Mouse (Mus musculus): ENCODE measurements at regions not wholly inside any gene's neighbourhood (a gene's known extent, or its start where the extent isn't known, plus 50 kb on each side); places are given as distances from the start of the nearest gene placed in this dataset.

- peak; percentile 14 for DNase-seq (ENCODE audit: low read depth)
Measured at GRCm38 (mm10) chr12:9847465-9848205, 277.7 kb downstream of the Osr1 start.

GRCm38 (mm10) chr12:9855503-9856024 lies 285.6 kb downstream of the Osr1 start:
- DNase-seq (ENCODE audit: low read depth), result no peak

- peak; percentile 86 for DNase-seq (ENCODE audit: low read depth)
Measured at GRCm38 (mm10) chr12:9856128-9856621, 286.3 kb downstream of the Osr1 start.

- DNase-seq (ENCODE audit: low read depth), result peak; percentile 40
Measured at GRCm38 (mm10) chr12:9857990-9858389, 288.1 kb downstream of the Osr1 start.

GRCm38 (mm10) chr12:9862301-9862700 lies 292.4 kb downstream of the Osr1 start:
- no peak for DNase-seq (ENCODE audit: low read depth)

- no peak for DNase-seq (ENCODE audit: low read depth)
Measured at GRCm38 (mm10) chr12:9872236-9872635, 302.3 kb downstream of the Osr1 start.

- no peak for DNase-seq (ENCODE audit: low read depth)
Measured at GRCm38 (mm10) chr12:9873214-9873613, 303.3 kb downstream of the Osr1 start.

GRCm38 (mm10) chr12:9874823-9875222 lies 304.9 kb downstream of the Osr1 start:
- peak; percentile 85 for DNase-seq (ENCODE audit: low read depth)

GRCm38 (mm10) chr12:9881953-9882623 lies 312.2 kb downstream of the Osr1 start:
- no peak for DNase-seq (ENCODE audit: low read depth)

- DNase-seq (ENCODE audit: low read depth), result no peak
Measured at GRCm38 (mm10) chr12:9883037-9883730, 313.3 kb downstream of the Osr1 start.

GRCm38 (mm10) chr12:9894521-9894920 lies 324.6 kb downstream of the Osr1 start:
- DNase-seq (ENCODE audit: low read depth), result no peak

GRCm38 (mm10) chr12:9897980-9898379 lies 328.1 kb downstream of the Osr1 start:
- no peak for DNase-seq (ENCODE audit: low read depth)

GRCm38 (mm10) chr12:9898420-9898819 lies 328.5 kb downstream of the Osr1 start:
- DNase-seq (ENCODE audit: low read depth), result peak; percentile 89

- DNase-seq (ENCODE audit: low read depth), result peak; percentile 35
Measured at GRCm38 (mm10) chr12:9901948-9902347, 332.0 kb downstream of the Osr1 start.

GRCm38 (mm10) chr12:9903702-9904231 lies 333.9 kb downstream of the Osr1 start:
- DNase-seq (ENCODE audit: low read depth), result no peak

GRCm38 (mm10) chr12:9912333-9912732 lies 342.4 kb downstream of the Osr1 start:
- no peak for DNase-seq (ENCODE audit: low read depth)

GRCm38 (mm10) chr12:9915726-9916140 lies 345.8 kb downstream of the Osr1 start:
- DNase-seq (ENCODE audit: low read depth), result peak; percentile 43

- no peak for DNase-seq (ENCODE audit: low read depth)
Measured at GRCm38 (mm10) chr12:9918026-9918425, 348.1 kb downstream of the Osr1 start.

- DNase-seq (ENCODE audit: low read depth), result no peak
Measured at GRCm38 (mm10) chr12:9919007-9919406, 349.1 kb downstream of the Osr1 start.

GRCm38 (mm10) chr12:9919433-9919832 lies 349.5 kb downstream of the Osr1 start:
- no peak for DNase-seq (ENCODE audit: low read depth)

GRCm38 (mm10) chr12:9920401-9920800 lies 350.5 kb downstream of the Osr1 start:
- DNase-seq (ENCODE audit: low read depth), result no peak

- peak; percentile 46 for DNase-seq (ENCODE audit: low read depth)
Measured at GRCm38 (mm10) chr12:9921591-9922198, 351.8 kb downstream of the Osr1 start.
